Mouse (Mus musculus): ENCODE data around the gene Lat2. TPM values are rescaled to one million over a fixed set of nuclear protein-coding genes. Genes with fewer than 3 reads are reported as not detected.

The Lat2 gene
- polyA plus RNA-seq, 1 experiment from 2014 or later, result 1.6 TPM

DNA sequence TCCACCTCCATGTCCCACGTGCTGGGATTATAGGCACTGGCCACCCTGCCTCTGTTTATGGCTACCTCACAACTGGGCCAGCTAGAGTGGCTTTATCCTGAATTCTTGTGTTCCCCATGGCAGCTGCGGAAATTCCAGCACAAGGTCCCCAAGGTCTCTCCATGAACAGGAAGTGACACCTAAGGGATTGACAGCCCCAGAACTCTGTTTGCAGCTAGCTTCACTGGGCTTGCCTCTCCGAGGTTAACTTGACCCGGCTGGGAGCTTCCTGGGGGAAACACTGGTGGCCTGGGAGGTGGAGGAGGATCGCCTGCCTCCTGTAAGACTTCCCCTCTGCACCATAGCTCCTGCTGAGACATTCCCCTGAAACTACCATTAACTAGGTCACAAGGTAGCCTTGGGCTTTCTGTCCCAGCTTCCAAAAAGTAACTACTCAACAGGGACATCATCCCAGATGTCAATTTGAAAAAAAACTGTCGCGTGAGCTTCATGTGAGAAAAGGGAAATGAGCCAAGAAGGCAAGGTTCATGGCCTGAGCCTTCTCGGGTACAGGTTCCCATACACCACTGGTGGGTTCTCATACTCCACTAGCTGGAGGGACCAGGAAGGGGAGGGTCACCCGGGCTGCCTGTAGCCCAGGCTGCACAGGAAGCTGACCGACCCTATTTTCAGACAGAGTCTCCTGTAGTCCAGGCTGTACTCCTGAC is 42.2 kb downstream of the Lat2 start:
- 35% methylated on average over 10 of the region's 10 CpGs for WGBS
- no peaks in the 10 kb centered on the region for H3K36me3 ChIP-seq (ENCODE audit: control insufficient read depth, insufficient read depth, low read length)
- peak overlapping the region; percentile 72 for H3K27ac ChIP-seq (ENCODE audit: low read length)
- H3K27me3 ChIP-seq (ENCODE audit: control insufficient read depth, insufficient read depth, low read length), result no peaks in the 10 kb centered on the region
- H3K4me2 ChIP-seq (replicated peaks; ENCODE audit: low read depth, low read length), result peak overlapping the region; percentile 83
- H3K4me3 ChIP-seq (ENCODE audit: low read depth, low read length), result peak overlapping the region; percentile 50
- no peaks in the 10 kb centered on the region for H3K9me3 ChIP-seq (ENCODE audit: control insufficient read depth, low read depth, low read length)
- H3K9ac ChIP-seq (replicated peaks; ENCODE audit: low read depth, low read length), result peak overlapping the region; percentile 4; the same call in 1 of the 2 replicates
- ATAC-seq (ENCODE audit: insufficient number of reproducible peaks, insufficient read depth, low FRiP score, low read depth), result no peak
- H3K4me1 ChIP-seq (ENCODE audit: control insufficient read depth, insufficient read depth, low read length), result peaks cover 5% of the 10 kb centered on the region; the same call in 1 of the 2 replicates

DNA sequence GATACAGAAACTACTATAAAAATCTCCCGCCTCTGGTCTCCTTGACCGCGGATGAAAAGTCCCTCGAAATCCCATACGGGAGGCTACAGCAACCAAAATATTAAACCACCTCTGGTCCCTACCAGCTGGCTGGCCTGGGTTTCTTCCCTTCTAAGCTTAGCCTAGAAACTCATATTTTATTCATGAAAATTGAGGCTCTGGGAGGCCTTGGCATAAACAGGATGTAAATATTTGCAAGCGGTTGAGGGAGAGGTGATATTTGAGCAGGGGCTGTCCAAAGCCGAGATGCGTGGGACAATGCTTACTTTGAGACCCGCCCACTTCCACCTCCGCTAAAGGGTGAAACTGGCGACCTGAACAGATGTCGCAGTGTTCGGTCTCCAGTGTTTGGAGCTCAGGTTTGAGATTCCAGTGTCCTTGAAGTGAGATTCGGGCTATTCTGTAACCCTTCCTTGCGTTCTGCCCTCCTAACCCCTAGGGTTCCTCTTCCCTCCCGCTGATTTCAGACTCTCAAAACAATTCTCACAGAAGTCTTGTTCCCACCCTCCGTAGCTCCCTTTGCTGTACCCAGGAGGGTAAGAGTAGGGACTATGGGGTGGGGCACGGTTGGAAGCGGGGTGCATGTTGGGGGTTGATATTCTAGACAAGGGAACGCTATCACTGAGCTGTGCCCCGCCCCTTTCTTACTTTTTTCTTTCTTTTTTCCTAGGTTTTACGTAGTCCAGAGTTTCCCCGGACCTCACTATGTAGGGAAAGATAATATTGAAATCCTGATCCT is 42.9 kb downstream of the Lat2 start:
- no peaks in the 10 kb centered on the region for H3K9me3 ChIP-seq (ENCODE audit: control insufficient read depth, low read depth, low read length)
- under 1% methylated on average over 23 of the region's 23 CpGs for WGBS
- no peaks in the 10 kb centered on the region for H3K36me3 ChIP-seq (ENCODE audit: control insufficient read depth, insufficient read depth, low read length)
- H3K27me3 ChIP-seq (ENCODE audit: control insufficient read depth, insufficient read depth, low read length), result no peaks in the 10 kb centered on the region
- peaks cover 5% of the 10 kb centered on the region; the same call in 1 of the 2 replicates for H3K4me1 ChIP-seq (ENCODE audit: control insufficient read depth, insufficient read depth, low read length)
- ATAC-seq (ENCODE audit: insufficient number of reproducible peaks, insufficient read depth, low FRiP score, low read depth), result peak; percentile 64; the same call in 1 of the 2 replicates
- peak overlapping the region; percentile 83 for H3K4me2 ChIP-seq (replicated peaks; ENCODE audit: low read depth, low read length)
- peak overlapping the region; percentile 72 for H3K27ac ChIP-seq (ENCODE audit: low read length)
- peak overlapping the region; percentile 4; the same call in 1 of the 2 replicates for H3K9ac ChIP-seq (replicated peaks; ENCODE audit: low read depth, low read length)
- H3K4me3 ChIP-seq (ENCODE audit: low read depth, low read length), result peak overlapping the region; percentile 50

GRCm38 (mm10) chr5:134568964-134569491 is 45.8 kb downstream of the Lat2 start:
- 41% methylated on average over 8 of the region's 8 CpGs for WGBS
- H3K9me3 ChIP-seq (ENCODE audit: control insufficient read depth, low read depth, low read length), result no peaks in the 10 kb centered on the region
- H3K9ac ChIP-seq (replicated peaks; ENCODE audit: low read depth, low read length), result no peak overlapping the region
- peak; percentile 43; the same call in 1 of the 2 replicates for ATAC-seq (ENCODE audit: insufficient number of reproducible peaks, insufficient read depth, low FRiP score, low read depth)
- H3K27ac ChIP-seq (ENCODE audit: low read length), result peak overlapping the region; percentile 82
- no peaks in the 10 kb centered on the region for H3K36me3 ChIP-seq (ENCODE audit: control insufficient read depth, insufficient read depth, low read length)
- no peaks in the 10 kb centered on the region for H3K27me3 ChIP-seq (ENCODE audit: control insufficient read depth, insufficient read depth, low read length)
- no peak overlapping the region for H3K4me3 ChIP-seq (ENCODE audit: low read depth, low read length)
- H3K4me2 ChIP-seq (replicated peaks; ENCODE audit: low read depth, low read length), result no peak overlapping the region
- peaks cover 5% of the 10 kb centered on the region; the same call in 1 of the 2 replicates for H3K4me1 ChIP-seq (ENCODE audit: control insufficient read depth, insufficient read depth, low read length)

- H3K4me2 ChIP-seq (replicated peaks; ENCODE audit: low read depth, low read length), result no peak overlapping the region
- 69% methylated on average over 3 of the region's 3 CpGs for WGBS
- no peak overlapping the region for H3K4me3 ChIP-seq (ENCODE audit: low read depth, low read length)
- no peaks in the 10 kb centered on the region for H3K27me3 ChIP-seq (ENCODE audit: control insufficient read depth, insufficient read depth, low read length)
- peaks cover 5% of the 10 kb centered on the region; the same call in 1 of the 2 replicates for H3K4me1 ChIP-seq (ENCODE audit: control insufficient read depth, insufficient read depth, low read length)
- H3K36me3 ChIP-seq (ENCODE audit: control insufficient read depth, insufficient read depth, low read length), result no peaks in the 10 kb centered on the region
- H3K9me3 ChIP-seq (ENCODE audit: control insufficient read depth, low read depth, low read length), result no peaks in the 10 kb centered on the region
- ATAC-seq (ENCODE audit: insufficient number of reproducible peaks, insufficient read depth, low FRiP score, low read depth), result no peak
- H3K27ac ChIP-seq (ENCODE audit: low read length), result peak overlapping the region; percentile 82; the same call in 1 of the 2 replicates
- no peak overlapping the region for H3K9ac ChIP-seq (replicated peaks; ENCODE audit: low read depth, low read length)
Observed at GRCm38 (mm10) chr5:134568030-134568429, 46.8 kb downstream of the Lat2 start.

- Histone ChIP-seq H3K4me2 (replicated peaks; ENCODE audit: low read depth, low read length) (no peak overlapping the region), H3K4me3 (ENCODE audit: low read depth, low read length) (no peak overlapping the region), H3K27me3 (ENCODE audit: control insufficient read depth, insufficient read depth, low read length) (no peaks in the 10 kb centered on the region), H3K9ac (replicated peaks; ENCODE audit: low read depth, low read length) (no peak overlapping the region), H3K4me1 (ENCODE audit: control insufficient read depth, insufficient read depth, low read length) (peaks cover 2% of the 10 kb centered on the region; the same call in 1 of the 2 replicates), H3K9me3 (ENCODE audit: control insufficient read depth, low read depth, low read length) (no peaks in the 10 kb centered on the region), H3K27ac (ENCODE audit: low read length) (no peak overlapping the region), H3K36me3 (ENCODE audit: control insufficient read depth, insufficient read depth, low read length) (no peaks in the 10 kb centered on the region)
- ATAC-seq (ENCODE audit: insufficient number of reproducible peaks, insufficient read depth, low FRiP score, low read depth), result no peak
- WGBS, result 77% methylated on average over 4 of the region's 4 CpGs
Observed at GRCm38 (mm10) chr5:134567445-134567844, 47.4 kb downstream of the Lat2 start.

DNA sequence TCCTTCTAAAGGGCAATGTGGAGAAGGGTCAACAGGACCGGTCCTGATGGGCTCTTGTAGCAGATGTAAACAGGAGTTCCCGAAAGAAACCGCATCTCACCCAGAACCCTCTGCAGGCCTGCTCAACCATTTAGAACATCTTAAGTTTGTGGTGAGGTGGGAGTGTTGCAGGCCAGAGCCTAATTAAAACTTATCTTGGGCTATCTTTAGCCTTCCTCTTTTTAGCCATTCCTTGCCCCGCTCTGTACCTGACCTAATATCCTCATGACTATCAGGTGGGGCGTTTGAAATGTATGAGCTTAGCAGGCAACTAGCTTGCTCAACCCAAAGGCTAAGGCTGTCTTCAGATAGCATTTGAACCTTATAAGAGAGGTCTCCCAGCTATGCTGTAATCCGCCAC is 49.1 kb downstream of the Lat2 start:
- Histone ChIP-seq H3K4me3 (ENCODE audit: low read depth, low read length) (no peak overlapping the region), H3K4me1 (ENCODE audit: control insufficient read depth, insufficient read depth, low read length) (no peaks in the 10 kb centered on the region; the same call in 1 of the 2 replicates), H3K27ac (ENCODE audit: low read length) (no peak overlapping the region), H3K27me3 (ENCODE audit: control insufficient read depth, insufficient read depth, low read length) (no peaks in the 10 kb centered on the region), H3K9ac (replicated peaks; ENCODE audit: low read depth, low read length) (no peak overlapping the region), H3K4me2 (replicated peaks; ENCODE audit: low read depth, low read length) (no peak overlapping the region), H3K36me3 (ENCODE audit: control insufficient read depth, insufficient read depth, low read length) (no peaks in the 10 kb centered on the region), H3K9me3 (ENCODE audit: control insufficient read depth, low read depth, low read length) (no peaks in the 10 kb centered on the region)
- no peak for ATAC-seq (ENCODE audit: insufficient number of reproducible peaks, insufficient read depth, low FRiP score, low read depth)
- WGBS, result 85% methylated on average over 6 of the region's 6 CpGs

GRCm38 (mm10) chr5:134564272-134564671 is 50.6 kb downstream of the Lat2 start:
- H3K4me2 ChIP-seq (replicated peaks; ENCODE audit: low read depth, low read length), result no peak overlapping the region
- H3K27ac ChIP-seq (ENCODE audit: low read length), result no peak overlapping the region
- no peak overlapping the region for H3K4me3 ChIP-seq (ENCODE audit: low read depth, low read length)
- H3K9ac ChIP-seq (replicated peaks; ENCODE audit: low read depth, low read length), result no peak overlapping the region
- no peaks in the 10 kb centered on the region for H3K9me3 ChIP-seq (ENCODE audit: control insufficient read depth, low read depth, low read length)
- H3K4me1 ChIP-seq (ENCODE audit: control insufficient read depth, insufficient read depth, low read length), result no peaks in the 10 kb centered on the region; the same call in 1 of the 2 replicates
- no peak for ATAC-seq (ENCODE audit: insufficient number of reproducible peaks, insufficient read depth, low FRiP score, low read depth)
- H3K27me3 ChIP-seq (ENCODE audit: control insufficient read depth, insufficient read depth, low read length), result no peaks in the 10 kb centered on the region
- no peaks in the 10 kb centered on the region for H3K36me3 ChIP-seq (ENCODE audit: control insufficient read depth, insufficient read depth, low read length)
- WGBS, result 100% methylated on average over 2 of the region's 2 CpGs

GRCm38 (mm10) chr5:134560450-134561171 is 54.2 kb downstream of the Lat2 start:
- no peak for ATAC-seq (ENCODE audit: insufficient number of reproducible peaks, insufficient read depth, low FRiP score, low read depth)
- peaks cover 4% of the 10 kb centered on the region for H3K4me1 ChIP-seq (ENCODE audit: control insufficient read depth, insufficient read depth, low read length)
- H3K9ac ChIP-seq (replicated peaks; ENCODE audit: low read depth, low read length), result no peak overlapping the region
- H3K36me3 ChIP-seq (ENCODE audit: control insufficient read depth, insufficient read depth, low read length), result no peaks in the 10 kb centered on the region
- H3K4me2 ChIP-seq (replicated peaks; ENCODE audit: low read depth, low read length), result no peak overlapping the region
- H3K27ac ChIP-seq (ENCODE audit: low read length), result no peak overlapping the region
- no peak overlapping the region for H3K4me3 ChIP-seq (ENCODE audit: low read depth, low read length)
- H3K9me3 ChIP-seq (ENCODE audit: control insufficient read depth, low read depth, low read length), result no peaks in the 10 kb centered on the region
- WGBS, result 72% methylated on average over 16 of the region's 16 CpGs
- H3K27me3 ChIP-seq (ENCODE audit: control insufficient read depth, insufficient read depth, low read length), result no peaks in the 10 kb centered on the region

Data from stomach, embryonic 14.5 days (tissue).